Mouse (Mus musculus) neural tube, embryonic 11.5 days (tissue): Measurements from ENCODE around the gene Arhgef18. TPM values are rescaled to one million over a fixed set of nuclear protein-coding genes. Genes with fewer than 3 reads are reported as not detected.

ENCODE experiments used
- ATAC-seq: fragments of 200-750 bp; cut with Nextera tagmentation; 2 replicates; pipeline ENCODE4 v1.8.0; 2017; ENCODE audit warnings: moderate number of reproducible peaks, mild to moderate bottlenecking, moderate TSS enrichment, moderate library complexity; ENCODE audit not compliant: insufficient read depth, low FRiP score, low TSS enrichment
- DNase-seq: peaks from one replicate; pipeline ENCODE4 v3.0.0-alpha.2; 2015; ENCODE audit warnings: low spot score
- H3K27ac ChIP-seq: fragments of 300-500 bp; sonication (generic); 2 replicates; pipeline ENCODE4 v1.5.1; 2014; ENCODE audit warnings: low read depth, mild to moderate bottlenecking, low read length
- H3K27me3 ChIP-seq: fragments of 300-500 bp; sonication (generic); 2 replicates; pipeline ENCODE4 v1.6.1; 2014; ENCODE audit warnings: mild to moderate bottlenecking, low read length, mixed read lengths; ENCODE audit not compliant: control insufficient read depth, insufficient read depth
- H3K36me3 ChIP-seq: fragments of 300-500 bp; sonication (generic); 2 replicates; pipeline ENCODE4 v1.6.1; 2014; ENCODE audit warnings: mild to moderate bottlenecking, low read length, moderate library complexity, mixed read lengths; ENCODE audit not compliant: control insufficient read depth, insufficient read depth
- H3K4me1 ChIP-seq: fragments of 300-500 bp; sonication (generic); 2 replicates; pipeline ENCODE4 v1.6.1; 2014; ENCODE audit warnings: low read length, mixed read lengths; ENCODE audit not compliant: control insufficient read depth, insufficient read depth
- H3K4me2 ChIP-seq: fragments of 300-500 bp; sonication (generic); 2 replicates; pipeline ENCODE4 v1.6.1; 2014; ENCODE audit warnings: low read depth, mild to moderate bottlenecking, moderate library complexity
- H3K4me3 ChIP-seq: fragments of 300-500 bp; sonication (generic); 2 replicates; pipeline ENCODE4 v1.5.1; 2014; ENCODE audit warnings: low read depth, low read length
- H3K9ac ChIP-seq: fragments of 300-500 bp; sonication (generic); 2 replicates; pipeline ENCODE4 v1.6.1; 2014; ENCODE audit warnings: mild to moderate bottlenecking, low read length
- H3K9me3 ChIP-seq: fragments of 300-500 bp; sonication (generic); 2 replicates; pipeline ENCODE4 v1.6.1; 2016; ENCODE audit warnings: low read length; ENCODE audit not compliant: control insufficient read depth
- WGBS: fragments of 180-500 bp; shearing (Covaris S2); extraction: QIAGEN DNeasy Blood & Tissue Kit; methylation state at CpG from one replicate; pipeline ENCODE4 v1.1.7; 2014; 5-methylcytosine and 5-hydroxymethylcytosine counted together
- polyA plus RNA-seq: library from polyadenylated mRNA; unstranded; fragments of >200 nt; fragmentation: Nextera tagmentation; extraction: Ambion mirVana; gene quantifications from 2 replicates; pipeline ENCODE4 v1.2.1, GENCODE M21; 2014

Arhgef18 gene
- polyA plus RNA-seq, 1 experiment from 2014 or later, result 10.8 TPM

DNA sequence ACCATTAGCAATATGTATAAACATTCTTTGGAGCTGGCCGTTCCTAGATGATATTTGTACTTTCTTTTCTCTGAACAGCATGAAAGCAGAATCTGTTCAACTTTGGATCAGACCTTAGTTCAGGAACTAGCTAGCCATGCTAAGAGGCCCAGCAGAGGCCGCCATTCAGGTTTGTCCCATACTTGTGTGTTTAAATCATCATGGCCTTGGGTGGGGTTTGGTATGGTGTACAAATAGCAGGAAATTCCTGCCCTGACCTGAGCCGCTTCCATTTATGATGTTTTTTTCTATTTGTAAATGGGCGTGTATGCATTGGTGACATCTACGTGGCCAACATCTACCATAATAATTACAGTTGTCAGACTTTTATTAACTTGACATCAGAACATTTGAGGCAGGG is 32.4 kb downstream of the Arhgef18 start:
- H3K27ac ChIP-seq, result no peak overlapping the region
- no peaks in the 10 kb centered on the region for H3K4me1 ChIP-seq
- no peak for ATAC-seq
- no peak overlapping the region for H3K4me3 ChIP-seq
- H3K36me3 ChIP-seq, result peaks cover 2% of the 10 kb centered on the region; the same call in 1 of the 2 replicates
- H3K9me3 ChIP-seq, result no peaks in the 10 kb centered on the region
- no peak overlapping the region for H3K9ac ChIP-seq
- no peak for DNase-seq
- H3K27me3 ChIP-seq, result no peaks in the 10 kb centered on the region
- no peak overlapping the region for H3K4me2 ChIP-seq
- WGBS, result 92% methylated on average over 5 of the region's 5 CpGs

DNA sequence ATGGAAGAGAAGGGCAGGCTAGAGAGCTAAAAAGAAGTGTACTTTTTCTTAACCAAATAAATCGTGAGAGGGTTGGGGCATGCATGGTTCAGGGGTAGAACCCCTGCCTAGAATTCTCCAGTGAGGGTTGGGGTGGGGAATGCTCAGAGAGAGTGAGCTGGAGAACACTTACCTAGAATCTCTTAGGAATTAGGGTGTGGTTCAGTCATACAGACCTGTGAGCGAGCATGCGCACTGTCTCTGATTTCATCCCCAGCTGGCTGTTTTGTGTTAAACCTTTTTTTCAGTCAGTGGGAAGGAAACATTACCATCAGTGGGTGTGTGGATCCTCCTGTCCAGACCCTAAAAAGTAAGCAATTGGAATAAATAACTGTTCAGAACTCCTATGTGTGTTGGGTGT is 33.4 kb downstream of the Arhgef18 start:
- DNase-seq, result no peak
- Histone ChIP-seq H3K4me2 (no peak overlapping the region), H3K36me3 (peaks cover 2% of the 10 kb centered on the region; the same call in 1 of the 2 replicates), H3K27ac (no peak overlapping the region), H3K9ac (no peak overlapping the region), H3K9me3 (no peaks in the 10 kb centered on the region), H3K4me1 (no peaks in the 10 kb centered on the region), H3K27me3 (no peaks in the 10 kb centered on the region), H3K4me3 (no peak overlapping the region)
- ATAC-seq, result no peak
- WGBS, result 92% methylated on average over 3 of the region's 3 CpGs

DNA sequence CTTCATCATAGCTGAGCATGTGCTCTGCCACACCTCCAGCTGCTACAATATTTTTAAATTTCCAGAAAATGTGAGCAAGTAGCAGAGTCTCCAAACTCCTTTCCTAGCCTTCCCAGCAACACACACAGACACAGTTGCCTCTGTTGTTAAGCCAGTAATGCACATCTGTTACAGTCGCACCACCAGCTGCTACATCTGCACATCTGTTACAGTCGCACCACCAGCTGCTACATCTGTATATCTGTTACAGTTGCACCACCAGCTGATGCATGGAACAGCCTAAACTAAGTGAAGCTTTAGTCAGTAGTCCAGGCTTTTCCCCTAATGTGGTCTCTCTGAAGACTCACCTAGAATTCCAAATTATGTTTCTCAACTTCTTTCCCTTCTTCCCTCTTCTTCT is 35.6 kb downstream of the Arhgef18 start:
- Histone ChIP-seq H3K4me2 (no peak overlapping the region), H3K9ac (no peak overlapping the region), H3K27ac (no peak overlapping the region), H3K9me3 (no peaks in the 10 kb centered on the region), H3K4me1 (no peaks in the 10 kb centered on the region), H3K27me3 (no peaks in the 10 kb centered on the region), H3K4me3 (no peak overlapping the region), H3K36me3 (peaks cover 2% of the 10 kb centered on the region; the same call in 1 of the 2 replicates)
- DNase-seq, result no peak
- 79% methylated on average over 2 of the region's 2 CpGs for WGBS
- ATAC-seq, result no peak

DNA sequence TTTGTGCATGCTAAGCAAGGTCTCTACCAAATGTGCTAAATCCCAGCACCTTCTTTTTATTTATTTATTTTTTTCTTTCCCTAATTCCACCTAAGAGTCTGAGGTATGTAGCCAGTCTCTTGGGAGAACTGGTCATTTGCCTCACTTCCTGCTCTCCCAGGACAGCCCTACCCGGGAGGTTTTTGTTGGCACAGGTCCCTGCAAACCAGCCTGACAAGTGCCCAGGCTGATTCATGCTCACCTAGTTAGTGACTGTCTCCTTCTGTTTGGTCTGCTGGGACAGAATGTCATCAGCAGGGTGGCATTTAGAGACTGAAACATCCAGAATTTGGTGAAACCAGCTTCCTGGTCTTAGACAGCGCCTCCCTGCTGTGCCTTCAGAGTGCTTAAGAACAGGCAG is 37.2 kb downstream of the Arhgef18 start:
- no peaks in the 10 kb centered on the region for H3K27me3 ChIP-seq
- H3K27ac ChIP-seq, result no peak overlapping the region
- H3K4me1 ChIP-seq, result no peaks in the 10 kb centered on the region
- ATAC-seq (no peak), DNase-seq (no peak)
- H3K4me3 ChIP-seq, result no peak overlapping the region
- 91% methylated on average over 2 of the region's 2 CpGs for WGBS
- peaks cover 4% of the 10 kb centered on the region; the same call in 1 of the 2 replicates for H3K36me3 ChIP-seq
- H3K4me2 ChIP-seq, result no peak overlapping the region
- no peak overlapping the region for H3K9ac ChIP-seq
- no peaks in the 10 kb centered on the region for H3K9me3 ChIP-seq

DNA sequence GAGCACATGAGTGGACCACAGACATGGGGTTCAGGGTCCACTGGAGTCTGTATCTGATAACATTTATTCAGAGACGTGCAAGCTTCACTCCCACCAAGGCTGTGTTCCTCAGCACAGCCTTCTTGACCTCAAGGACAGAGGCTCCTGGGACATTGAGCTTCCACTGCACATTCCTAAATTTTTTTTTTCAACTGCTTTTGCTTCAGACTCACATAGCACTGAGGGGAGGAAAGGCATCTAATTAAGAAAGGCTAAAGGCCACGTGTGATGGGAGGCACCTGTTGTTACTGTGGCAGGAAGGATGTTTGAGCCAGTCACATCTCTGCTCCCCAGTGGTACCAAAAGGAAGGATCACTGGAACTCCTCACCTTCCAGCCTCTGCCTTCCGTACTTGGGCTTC is 38.3 kb downstream of the Arhgef18 start:
- H3K4me2 ChIP-seq, result no peak overlapping the region
- H3K36me3 ChIP-seq, result peaks cover 8% of the 10 kb centered on the region; the same call in 1 of the 2 replicates
- DNase-seq (no peak), ATAC-seq (no peak)
- WGBS, result 84% methylated on average over 3 of the region's 3 CpGs
- H3K27ac ChIP-seq, result no peak overlapping the region
- no peak overlapping the region for H3K9ac ChIP-seq
- H3K4me1 ChIP-seq, result no peaks in the 10 kb centered on the region
- H3K27me3 ChIP-seq, result no peaks in the 10 kb centered on the region
- H3K4me3 ChIP-seq, result no peak overlapping the region
- H3K9me3 ChIP-seq, result no peaks in the 10 kb centered on the region

DNA sequence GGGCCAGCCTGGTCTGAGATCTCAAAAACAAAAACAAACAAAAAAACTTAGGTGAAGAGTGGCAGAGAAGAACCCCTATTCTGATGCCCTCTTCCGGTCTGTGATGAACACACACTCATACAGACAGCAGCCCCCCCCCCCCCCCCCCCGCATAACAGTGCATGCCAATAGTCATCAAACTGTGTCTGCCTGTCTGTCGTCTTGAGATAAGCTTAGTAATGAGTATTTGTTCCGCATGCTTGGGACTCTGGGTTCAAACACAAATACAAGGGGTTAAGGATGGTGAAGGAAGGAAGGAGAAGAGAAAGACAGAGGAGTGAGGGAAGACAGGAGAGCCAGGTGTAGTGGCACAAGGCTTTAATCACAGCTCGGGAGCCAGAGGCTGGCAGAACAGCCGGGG is 43.7 kb downstream of the Arhgef18 start:
- DNase-seq, result no peak
- WGBS, result 85% methylated on average over 6 of the region's 6 CpGs
- Histone ChIP-seq H3K4me2 (no peak overlapping the region), H3K4me3 (no peak overlapping the region), H3K4me1 (no peaks in the 10 kb centered on the region), H3K27me3 (no peaks in the 10 kb centered on the region), H3K27ac (no peak overlapping the region), H3K9me3 (no peaks in the 10 kb centered on the region), H3K36me3 (peaks cover 17% of the 10 kb centered on the region), H3K9ac (no peak overlapping the region)
- ATAC-seq, result no peak

DNA sequence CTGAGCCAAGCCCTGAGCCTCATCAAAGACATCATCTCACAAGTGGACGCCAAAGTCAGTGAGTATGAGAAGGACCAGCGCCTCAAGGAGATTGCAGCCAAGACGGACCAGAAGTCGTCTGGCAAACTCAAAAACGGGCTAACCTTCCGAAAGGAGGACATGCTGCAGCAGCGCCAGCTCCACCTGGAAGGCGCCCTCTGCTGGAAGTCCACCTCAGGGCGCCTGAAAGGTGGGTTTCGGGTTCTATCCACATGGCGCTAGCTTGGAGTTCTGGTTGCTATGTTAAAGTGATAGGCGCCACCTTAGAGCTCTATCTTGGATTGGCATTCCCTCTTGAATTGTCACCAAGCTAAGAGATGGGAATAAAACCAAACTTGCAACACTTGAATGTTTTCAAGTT is 46.7 kb downstream of the Arhgef18 start:
- ATAC-seq (no peak), DNase-seq (no peak)
- Histone ChIP-seq H3K4me3 (no peak overlapping the region), H3K27me3 (no peaks in the 10 kb centered on the region), H3K4me2 (no peak overlapping the region), H3K27ac (no peak overlapping the region), H3K36me3 (peaks cover 15% of the 10 kb centered on the region), H3K9ac (no peak overlapping the region), H3K4me1 (no peaks in the 10 kb centered on the region), H3K9me3 (no peaks in the 10 kb centered on the region)
- 83% methylated on average over 12 of the region's 12 CpGs for WGBS

DNA sequence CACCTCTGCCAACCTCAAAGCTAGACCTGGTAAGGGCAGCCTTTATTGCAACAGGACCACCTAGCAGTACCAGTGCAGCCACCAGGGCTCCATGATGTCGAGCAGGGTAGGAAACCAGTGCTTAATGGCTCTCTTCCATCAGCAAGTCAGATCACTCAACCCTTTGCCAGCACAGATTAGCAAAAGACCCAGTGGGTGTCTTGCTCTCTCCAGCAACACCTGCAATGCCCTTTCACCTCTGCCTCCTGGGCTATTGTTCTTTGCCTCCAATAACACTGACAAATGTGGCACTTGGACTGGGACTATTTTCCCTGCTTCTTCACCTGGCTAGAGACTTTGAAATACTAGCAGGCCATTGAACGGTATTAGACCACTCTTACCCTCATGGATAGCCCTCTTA is 56.4 kb downstream of the Arhgef18 start:
- no peak for DNase-seq
- ATAC-seq, result no peak
- H3K27me3 ChIP-seq, result no peaks in the 10 kb centered on the region
- WGBS, result 89% methylated on average over 2 of the region's 2 CpGs
- H3K9ac ChIP-seq, result no peak overlapping the region
- H3K4me1 ChIP-seq, result no peaks in the 10 kb centered on the region
- no peak overlapping the region for H3K27ac ChIP-seq
- H3K4me3 ChIP-seq, result no peak overlapping the region
- H3K9me3 ChIP-seq, result no peaks in the 10 kb centered on the region
- peaks cover 10% of the 10 kb centered on the region for H3K36me3 ChIP-seq
- H3K4me2 ChIP-seq, result no peak overlapping the region

DNA sequence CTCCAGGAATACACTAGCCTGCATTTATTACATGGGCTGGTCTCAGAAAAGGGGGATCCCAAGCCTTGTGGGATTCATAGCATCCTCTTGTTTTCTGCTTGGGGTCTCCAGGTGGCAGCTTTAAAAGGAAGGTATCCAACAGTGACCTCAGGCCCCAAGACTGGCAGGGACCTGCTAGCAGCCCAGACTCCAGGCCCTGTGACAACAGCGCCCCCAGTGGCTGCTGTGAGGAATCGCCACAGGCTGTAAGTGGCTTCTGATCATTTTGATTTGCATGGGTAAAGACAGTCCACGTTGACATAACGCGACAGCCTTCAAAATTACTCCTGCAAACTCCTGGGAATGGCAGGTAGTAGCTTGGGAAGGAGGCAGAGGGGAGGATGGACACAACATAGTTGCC is 57.9 kb downstream of the Arhgef18 start:
- 33% methylated on average over 5 of the region's 5 CpGs for WGBS
- Histone ChIP-seq H3K9me3 (no peaks in the 10 kb centered on the region), H3K4me2 (no peak overlapping the region), H3K4me1 (no peaks in the 10 kb centered on the region), H3K27me3 (no peaks in the 10 kb centered on the region), H3K36me3 (peaks cover 10% of the 10 kb centered on the region), H3K9ac (no peak overlapping the region), H3K27ac (no peak overlapping the region), H3K4me3 (no peak overlapping the region)
- no peak for ATAC-seq
- peak; percentile 71 for DNase-seq
